Mouse (Mus musculus): Measurements from ENCODE around the gene Lpin2. TPM values are rescaled to one million over a fixed set of nuclear protein-coding genes. Genes with fewer than 3 reads are reported as not detected.

Gene Lpin2
- total RNA-seq, 4 experiments from 2014 or later = 43.3 to 68.5 (median 55.2) TPM

Other genes starting within 250 kb of the Lpin2 start
- 1 to 10 TPM; 1.4 to 2.4 (median 2.0) TPM for gene Myom1, start 179.9 kb upstream of the Lpin2 start, total RNA-seq (2022)
- gene Myl12a, start 179.7 kb upstream of the Lpin2 start, total RNA-seq (2022) = 100 to 1,000 TPM; 265 to 302 (median 283) TPM
- gene Emilin2, start 129.4 kb downstream of the Lpin2 start, total RNA-seq (2022) = 1 to 10 TPM; 4.1 to 8.7 (median 5.4) TPM